8 mouse cellular contexts compared by ENCODE assay signal in the genomic region with DNA sequence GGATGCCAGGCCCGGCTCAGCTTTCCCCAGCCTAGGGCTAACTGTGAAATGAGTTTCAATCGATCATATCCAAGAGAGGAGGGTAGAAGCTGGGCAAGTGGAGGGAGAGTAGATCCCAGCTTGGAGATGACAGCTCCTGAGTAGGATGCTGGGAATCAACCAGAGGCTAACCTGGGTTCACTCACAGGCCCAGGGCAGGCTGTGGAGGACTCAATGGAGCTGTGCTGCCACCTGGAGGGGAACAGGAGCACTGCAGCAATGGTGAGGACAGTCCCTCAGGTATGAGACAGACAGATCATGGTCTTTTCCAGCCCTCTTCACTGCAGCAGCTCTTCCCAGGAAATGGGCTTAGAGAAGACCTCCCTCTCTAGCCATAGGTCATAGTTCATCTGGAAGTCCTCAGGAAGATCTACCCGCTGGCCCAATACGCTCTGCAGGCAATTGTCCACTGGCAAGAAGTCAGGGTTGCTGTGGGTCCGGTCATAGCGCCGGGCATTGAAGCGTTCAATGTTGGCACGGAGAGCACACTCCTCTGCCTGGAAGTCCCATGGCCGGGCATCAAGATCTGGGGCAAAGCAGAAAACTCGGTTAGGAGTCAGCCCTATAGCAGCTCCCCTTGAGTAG. TPM values are rescaled to one million over a fixed set of nuclear protein-coding genes. Genes with fewer than 3 reads are reported as not detected.
DNase-seq lines count a peak whose midpoint lies in the region; ATAC-seq lines count a peak whose summit lies in the region.
"Had no signal": no experiment of that assay in that cellular context is flagged by ENCODE, and none has a peak within 500 bp of the region (broad histone marks: within the 10 kb centered on the region; RNA-seq: fewer than 3 reads in every experiment).

No protein-coding gene starts in this region.

- H3K9me3 ChIP-seq in forebrain, embryonic 13.5 days (replicated peaks) = no peaks in the 10 kb centered on the region
- no peaks in the 10 kb centered on the region for H3K9me3 ChIP-seq in hindbrain, embryonic 13.5 days

- peak; percentile 80 for DNase-seq in NIH3T3 (ENCODE audit: low read depth)
- peak; percentile 47 for DNase-seq in c-Kit-positive CD71-positive TER-119-positive erythroid progenitor cells, embryonic 14.5 days (ENCODE audit: low spot score)
- DNase-seq in layer of hippocampus, postnatal 14 days (ENCODE audit: low spot score in 2 of 2) = peak; percentile 61 to 70
- DNase-seq in lung, postnatal 36 days = peak; percentile 74
- DNase-seq in right cerebral cortex, postnatal 14 days = peak; percentile 77

- no peak overlapping the region for H3K9ac ChIP-seq in forebrain, embryonic 13.5 days
- H3K9ac ChIP-seq in hindbrain, embryonic 13.5 days = no peak overlapping the region

- peak; percentile 76 for ATAC-seq in forebrain, embryonic 13.5 days
- ATAC-seq in hindbrain, embryonic 13.5 days (ENCODE audit: low FRiP score) = peak; percentile 50

- no peaks in the 10 kb centered on the region for H3K4me1 ChIP-seq in forebrain, embryonic 13.5 days
- no peaks in the 10 kb centered on the region for H3K4me1 ChIP-seq in hindbrain, embryonic 13.5 days (replicated peaks)

- H3K27me3 ChIP-seq in forebrain, embryonic 13.5 days = no peaks in the 10 kb centered on the region
- no peaks in the 10 kb centered on the region for H3K27me3 ChIP-seq in hindbrain, embryonic 13.5 days

- H3K4me3 ChIP-seq in forebrain, embryonic 13.5 days = no peak overlapping the region
- H3K4me3 ChIP-seq in hindbrain, embryonic 13.5 days = no peak overlapping the region

- H3K4me2 ChIP-seq in forebrain, embryonic 13.5 days = no peak overlapping the region
- H3K4me2 ChIP-seq in hindbrain, embryonic 13.5 days = no peak overlapping the region

- WGBS in forebrain, embryonic 13.5 days = 86% methylated on average over 11 of the region's 11 CpGs
- WGBS in hindbrain, embryonic 13.5 days = 86% methylated on average over 11 of the region's 11 CpGs

- H3K27ac ChIP-seq in forebrain, embryonic 13.5 days = no peak overlapping the region; the same call in 1 of the 2 replicates
- no peak overlapping the region for H3K27ac ChIP-seq in hindbrain, embryonic 13.5 days

- H3K36me3 ChIP-seq in forebrain, embryonic 13.5 days (ENCODE audit: poor library complexity, severe bottlenecking) = peaks cover 77% of the 10 kb centered on the region
- peaks cover 77% of the 10 kb centered on the region for H3K36me3 ChIP-seq in hindbrain, embryonic 13.5 days

RNA-seq across cellular contexts. Expression of a gene that starts 18.1 kb away (rescaled TPM):
- polyA plus RNA-seq in forebrain, embryonic 13.5 days (2015; fragmentation: Nextera tagmentation; extraction: Ambion mirVana) = not detected in 2 replicates
- polyA plus RNA-seq in hindbrain, embryonic 13.5 days (2015; fragmentation: Nextera tagmentation; extraction: Ambion mirVana) = not detected in 2 replicates
- not detected for total RNA-seq in layer of hippocampus, postnatal 14 days (2021)
- polyA plus RNA-seq: large intestine, adult 2 months had no signal

RNA-seq across cellular contexts. Expression of a gene that starts 18.2 kb away (rescaled TPM):
- polyA plus RNA-seq in forebrain, embryonic 13.5 days (2015; fragmentation: Nextera tagmentation; extraction: Ambion mirVana) = 2.3 and 2.9 TPM in 2 replicates
- polyA plus RNA-seq in hindbrain, embryonic 13.5 days (2015; fragmentation: Nextera tagmentation; extraction: Ambion mirVana) = 0.31 and 0.62 TPM in 2 replicates
- total RNA-seq in layer of hippocampus, postnatal 14 days (2021) = under 1 TPM; 0.69 to 0.85 TPM
- polyA plus RNA-seq: large intestine, adult 2 months had no signal

RNA-seq across cellular contexts. Expression of a gene that starts 18.5 kb away (rescaled TPM):
- 110 and 122 TPM in 2 replicates for polyA plus RNA-seq in forebrain, embryonic 13.5 days (2015; fragmentation: Nextera tagmentation; extraction: Ambion mirVana)
- polyA plus RNA-seq in hindbrain, embryonic 13.5 days (2015; fragmentation: Nextera tagmentation; extraction: Ambion mirVana) = 143 and 145 TPM in 2 replicates
- total RNA-seq in layer of hippocampus, postnatal 14 days (2021) = 10 to 100 TPM; 76.7 to 77.6 TPM

RNA-seq across cellular contexts. Expression of a gene that starts 58.1 kb away (rescaled TPM):
- polyA plus RNA-seq in forebrain, embryonic 13.5 days (2015; fragmentation: Nextera tagmentation; extraction: Ambion mirVana) = not detected in 2 replicates
- polyA plus RNA-seq in hindbrain, embryonic 13.5 days (2015; fragmentation: Nextera tagmentation; extraction: Ambion mirVana) = not detected in 2 replicates
- total RNA-seq in layer of hippocampus, postnatal 14 days (2021) = not detected
- polyA plus RNA-seq: large intestine, adult 2 months had no signal
